Mouse (Mus musculus): ENCODE results near the gene Shld1.
A peak's percentile ranks its signal among the peaks of the same experiment; 100 is the strongest.

Gene Shld1

GRCm38 (mm10) chr2:132692320-132692719 lies 5.6 kb downstream of the Shld1 start:
- DNase-seq = peak; percentile 57 to 80

- no peak for DNase-seq
Measured at GRCm38 (mm10) chr2:132693980-132694379, 7.2 kb downstream of the Shld1 start.

GRCm38 (mm10) chr2:132695358-132696093 lies 8.8 kb downstream of the Shld1 start:
- peak; percentile 78 to 87 for DNase-seq

GRCm38 (mm10) chr2:132696519-132696918 lies 9.8 kb downstream of the Shld1 start:
- no peak for DNase-seq

GRCm38 (mm10) chr2:132697256-132697655 lies 10.5 kb downstream of the Shld1 start:
- DNase-seq = no peak

GRCm38 (mm10) chr2:132697695-132698094 lies 11.0 kb downstream of the Shld1 start:
- DNase-seq = no peak

- peak; percentile 45 to 65 for DNase-seq
Measured at GRCm38 (mm10) chr2:132698420-132698819, 11.7 kb downstream of the Shld1 start.

- no peak for DNase-seq
Measured at GRCm38 (mm10) chr2:132700921-132701320, 14.2 kb downstream of the Shld1 start.

GRCm38 (mm10) chr2:132701451-132701886 lies 14.7 kb downstream of the Shld1 start:
- DNase-seq = peak; percentile 72 to 73

- no peak for DNase-seq
Measured at GRCm38 (mm10) chr2:132705251-132705992, 18.7 kb downstream of the Shld1 start.

GRCm38 (mm10) chr2:132706309-132706708 lies 19.6 kb downstream of the Shld1 start:
- DNase-seq = no peak

- no peak for DNase-seq
Measured at GRCm38 (mm10) chr2:132710488-132710887, 23.8 kb downstream of the Shld1 start.

- DNase-seq = no peak
Measured at GRCm38 (mm10) chr2:132712061-132712460, 25.3 kb downstream of the Shld1 start.

- DNase-seq = no peak
Measured at GRCm38 (mm10) chr2:132714522-132714921, 27.8 kb downstream of the Shld1 start.

- no peak for DNase-seq
Measured at GRCm38 (mm10) chr2:132714946-132715345, 28.2 kb downstream of the Shld1 start.

- DNase-seq = no peak
Measured at GRCm38 (mm10) chr2:132715421-132716070, 28.8 kb downstream of the Shld1 start.

- DNase-seq = peak; percentile 41 to 43
Measured at GRCm38 (mm10) chr2:132716154-132716553, 29.4 kb downstream of the Shld1 start.

- no peak for DNase-seq
Measured at GRCm38 (mm10) chr2:132716901-132717536, 30.3 kb downstream of the Shld1 start.

GRCm38 (mm10) chr2:132717537-132717912 lies 30.8 kb downstream of the Shld1 start:
- no peak for DNase-seq

GRCm38 (mm10) chr2:132720921-132721566 lies 34.3 kb downstream of the Shld1 start:
- DNase-seq = no peak

GRCm38 (mm10) chr2:132721844-132722243 lies 35.1 kb downstream of the Shld1 start:
- no peak for DNase-seq

- no peak for DNase-seq
Measured at GRCm38 (mm10) chr2:132723958-132724431, 37.3 kb downstream of the Shld1 start.

Measured in lung, adult 18-20 months (tissue).